Mouse (Mus musculus) retina, adult 2 months (tissue): ENCODE results near the gene Vmn1r100.
"Not testable (repeated sequence)": the region's sequence is repeated elsewhere in the genome, so short reads cannot be mapped to it uniquely, and the experiment has no call there.

ENCODE experiments used
- DNase-seq: peaks from one replicate; pipeline ENCODE4 v3.0.0-alpha.2; 2012; ENCODE audit warnings: low read depth, low spot score

The Vmn1r100 gene

DNA sequence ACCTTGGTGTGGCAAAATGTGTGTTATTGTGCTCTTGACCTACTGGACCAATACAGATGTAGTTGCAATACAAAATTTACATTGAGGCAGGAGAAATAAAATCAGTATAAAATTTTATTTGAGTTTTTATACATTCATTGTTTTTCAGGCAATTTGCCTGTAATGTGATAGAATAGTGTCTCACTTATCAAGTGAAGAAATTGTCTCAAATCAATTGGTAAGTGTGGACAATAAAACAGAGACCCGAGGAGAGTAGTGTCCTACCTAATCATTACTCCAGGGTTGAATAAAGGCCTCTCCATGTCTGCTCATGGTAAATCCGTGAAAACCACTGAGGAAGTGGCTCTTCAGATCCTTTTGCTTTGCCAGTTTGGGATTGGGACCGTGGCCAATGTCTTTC, at the start of gene Vmn1r100:
Gene Vmn1r100 (plus strand): TSS at position 301 of the 400 bp plus-strand sequence.
- DNase-seq: not testable (repeated sequence)

DNA sequence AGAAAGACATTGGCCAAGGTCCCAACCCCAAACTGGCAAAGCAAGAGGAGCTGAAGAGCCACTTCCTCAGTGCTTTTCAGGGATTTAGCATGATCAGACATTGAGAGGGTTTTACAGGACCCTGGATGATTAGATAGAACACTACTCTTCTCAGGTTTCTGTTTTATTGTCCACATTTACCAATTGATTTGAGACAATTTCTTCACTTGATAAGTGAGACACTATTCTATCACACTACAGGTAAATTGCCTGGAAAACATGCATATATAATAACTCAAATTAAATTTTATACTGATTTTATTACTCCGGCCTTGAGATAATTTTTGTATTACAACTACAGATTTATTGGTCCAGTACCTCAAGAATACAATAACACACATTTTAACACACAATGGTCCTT, 42.4 kb upstream of the Vmn1r100 start, which contains the start of gene Gm5728:
Gene Gm5728 (minus strand): TSS at position 101 of the 400 bp plus-strand sequence.
- DNase-seq: not testable (repeated sequence)

DNA sequence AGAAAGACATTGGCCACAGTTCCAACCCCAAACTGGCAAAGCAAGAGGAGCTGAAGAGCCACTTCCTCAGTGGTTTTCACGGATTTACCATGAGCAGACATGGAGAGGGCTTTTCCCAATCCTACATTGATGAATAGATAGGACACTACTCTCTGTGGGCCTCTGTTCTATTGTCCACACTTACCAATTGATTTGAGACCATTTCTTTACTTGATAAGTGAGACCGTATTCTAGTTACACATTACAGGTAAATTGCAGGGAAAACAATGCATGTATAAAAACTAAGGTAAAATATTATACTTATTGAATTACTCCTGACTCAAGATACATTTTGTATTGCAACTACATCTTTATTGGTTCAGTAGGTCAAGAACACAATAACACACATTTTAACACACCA, 24.8 kb downstream of the Vmn1r100 start, which contains the start of gene Vmn1r101:
Gene Vmn1r101 (minus strand): TSS at position 101 of the 400 bp plus-strand sequence.
- not testable (repeated sequence) for DNase-seq
